Mouse (Mus musculus): ENCODE measurements at regions not wholly inside any gene's neighbourhood (a gene's known extent, or its start where the extent isn't known, plus 50 kb on each side); places are given as distances from the start of the nearest gene placed in this dataset.

GRCm38 (mm10) chr1:24883638-24884037 lies 205.2 kb downstream of the Lmbrd1 start:
- TF ChIP-seq CTCF (IDR thresholded peaks at IDR 0.05; ENCODE audit: borderline replicate concordance, extremely low read depth, insufficient read depth, insufficient read length) (no peak), POLR2A (IDR thresholded peaks at IDR 0.05; ENCODE audit: borderline replicate concordance, extremely low read depth, insufficient read depth, insufficient read length, poor library complexity, severe bottlenecking) (no peak)
